Mouse (Mus musculus): ENCODE data around the gene Rhoq. TPM values are rescaled to one million over a fixed set of nuclear protein-coding genes. Genes with fewer than 3 reads are reported as not detected.

The Rhoq gene
- total and polyA plus RNA-seq, 2 experiments from 2014 or later = 4.0 to 17.9 TPM

DNA sequence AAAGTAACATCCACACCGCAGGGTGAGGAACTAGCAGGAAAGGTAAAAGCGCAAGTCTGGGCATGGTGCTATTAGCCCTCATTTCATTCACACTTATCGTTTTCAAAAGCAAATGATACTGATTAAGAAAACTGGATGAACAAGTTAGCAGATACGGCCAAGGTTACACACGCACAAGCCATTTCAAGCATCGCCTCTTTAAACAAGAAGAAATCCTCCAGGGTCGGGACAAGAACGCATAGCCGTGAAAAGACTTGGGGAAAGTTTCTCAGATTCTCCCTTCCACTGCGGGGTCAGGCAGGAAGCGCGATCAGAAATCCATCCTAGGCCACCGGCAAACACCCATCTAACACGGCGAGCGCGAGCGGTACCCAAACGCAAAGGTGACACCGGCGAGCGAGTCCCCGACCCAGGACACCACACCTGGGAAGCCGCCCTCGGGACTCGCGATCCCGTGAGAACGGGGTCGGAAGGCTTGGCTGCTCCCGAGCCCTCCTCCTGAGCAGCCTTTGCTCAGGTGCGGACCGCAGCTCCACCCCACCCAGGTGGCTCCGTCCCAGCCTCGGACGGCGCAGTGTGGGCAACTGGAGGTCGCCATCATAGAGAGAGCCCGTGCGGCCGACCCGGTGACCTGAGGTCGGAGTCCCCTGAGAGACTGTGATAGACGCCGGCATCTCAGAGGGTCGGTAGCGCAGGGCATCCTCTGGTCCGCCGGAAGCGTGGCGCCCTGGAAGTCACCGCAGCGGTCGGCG, 61.8 kb downstream of the Rhoq start:
- DNase-seq (peak; percentile 20), ATAC-seq (peak; percentile 54)
- no peak for TF ChIP-seq CTCF (IDR thresholded peaks at IDR 0.05; ENCODE audit: low read depth)
- Histone ChIP-seq H3K36me3 (ENCODE audit: insufficient read depth) (peaks cover 3% of the 10 kb centered on the region), H3K4me2 (ENCODE audit: low read depth) (peak overlapping the region; percentile 98), H3K4me1 (ENCODE audit: insufficient read depth) (peaks cover 5% of the 10 kb centered on the region), H3K4me3 (ENCODE audit: low read depth, low read length) (peak overlapping the region; percentile 88), H3K27ac (ENCODE audit: low read depth, low read length) (no peak overlapping the region), H3K9me3 (ENCODE audit: low read length) (no peaks in the 10 kb centered on the region), H3K27me3 (ENCODE audit: insufficient read depth, low read length) (no peaks in the 10 kb centered on the region), H3K9ac (peak overlapping the region; percentile 67)
- WGBS = under 1% methylated on average over 55 of the region's 55 CpGs

- WGBS = 3% methylated on average over 43 of the region's 43 CpGs
Measured at GRCm38 (mm10) chr17:87025269-87025949, 62.5 kb downstream of the Rhoq start, which contains the start of the genes Pigf and Cript. TSS of gene Pigf (minus strand) at chr17:87025406. TSS of gene Cript (plus strand) at chr17:87025550.

DNA sequence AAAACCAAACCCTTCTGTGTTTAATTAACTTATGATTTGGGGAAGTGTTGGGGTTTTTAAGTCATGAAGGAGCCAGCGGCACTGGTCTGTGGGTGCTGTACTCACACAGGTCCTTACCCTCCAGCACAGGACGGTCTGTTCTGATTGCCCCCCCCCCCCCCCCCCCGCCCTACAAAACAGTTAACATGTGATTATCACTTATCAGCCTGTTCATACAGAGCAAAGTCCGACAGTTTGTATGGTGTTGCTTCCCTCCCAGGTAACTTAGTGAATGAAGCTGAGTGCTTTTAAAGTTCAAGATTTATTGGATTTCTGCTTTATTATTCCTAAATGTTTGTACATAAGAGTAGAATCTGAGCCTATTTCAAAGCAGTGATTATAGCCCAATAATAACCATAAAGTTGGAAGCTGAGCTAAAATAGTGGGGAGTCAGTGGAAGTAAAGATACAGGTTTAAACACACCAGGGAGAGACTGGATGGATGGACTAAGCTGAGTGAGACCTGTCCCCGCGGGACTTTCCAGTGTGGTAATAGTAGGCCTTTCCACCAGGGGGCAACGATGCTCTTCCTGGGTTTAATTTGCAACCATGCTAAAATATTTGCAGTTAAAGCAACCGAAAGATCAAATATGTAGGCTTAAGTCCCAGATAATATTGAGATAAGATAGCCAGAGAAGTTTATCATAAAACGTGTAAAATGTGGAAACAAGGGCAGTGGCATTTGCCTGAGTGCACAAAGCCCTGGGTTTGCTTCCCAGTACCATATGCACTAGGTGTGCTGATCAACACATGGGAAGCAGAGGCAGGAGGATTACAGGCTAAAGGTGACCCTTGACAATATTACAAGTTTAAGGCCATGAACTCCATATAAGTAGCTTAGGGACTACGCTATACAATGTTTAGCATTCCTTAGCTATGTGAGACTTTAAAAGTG, 73.5 kb downstream of the Rhoq start:
- 60% methylated on average over 9 of the region's 10 CpGs for WGBS
- no peaks in the 10 kb centered on the region for H3K27me3 ChIP-seq (ENCODE audit: insufficient read depth, low read length)
- H3K4me2 ChIP-seq (ENCODE audit: low read depth) = no peak overlapping the region
- peaks cover 24% of the 10 kb centered on the region for H3K36me3 ChIP-seq (ENCODE audit: insufficient read depth)
- no peak overlapping the region for H3K4me3 ChIP-seq (ENCODE audit: low read depth, low read length)
- no peak overlapping the region for H3K27ac ChIP-seq (ENCODE audit: low read depth, low read length)
- no peak for ATAC-seq
- H3K4me1 ChIP-seq (ENCODE audit: insufficient read depth) = 0 out of 2 replicates have a peak, but pooled peaks cover 1% of the 10 kb centered on the region
- TF ChIP-seq CTCF (IDR thresholded peaks at IDR 0.05; ENCODE audit: low read depth) = peak; percentile 75
- no peaks in the 10 kb centered on the region for H3K9me3 ChIP-seq (ENCODE audit: low read length)
- DNase-seq = peak; percentile 57
- no peak overlapping the region for H3K9ac ChIP-seq

More at GRCm38 (mm10) chr17:87025269-87025949, 62.5 kb downstream of the Rhoq start, which contains the start of the genes Pigf and Cript:
- DNase-seq (peak; percentile 99), ATAC-seq (peak; percentile 100)
- Histone ChIP-seq H3K9me3 (ENCODE audit: low read length) (no peaks in the 10 kb centered on the region), H3K4me2 (ENCODE audit: low read depth) (peak within 1 kb of the TSS; percentile 98), H3K36me3 (ENCODE audit: insufficient read depth) (no peaks in the 10 kb centered on the region; the same call in none of the 2 replicates), H3K9ac (peak within 1 kb of the TSS; percentile 67), H3K27me3 (ENCODE audit: insufficient read depth, low read length) (no peaks in the 10 kb centered on the region), H3K27ac (ENCODE audit: low read depth, low read length) (peak within 1 kb of the TSS; percentile 50), H3K4me3 (ENCODE audit: low read depth, low read length) (peak within 1 kb of the TSS; percentile 88), H3K4me1 (ENCODE audit: insufficient read depth) (peaks cover 5% of the 10 kb centered on the region)
- TF ChIP-seq CTCF (IDR thresholded peaks at IDR 0.05; ENCODE audit: low read depth) = peak; percentile 38

GRCm38 (mm10) chr17:87038496-87038895, 75.6 kb downstream of the Rhoq start:
- 88% methylated on average over 5 of the region's 5 CpGs for WGBS
- Histone ChIP-seq H3K27ac (ENCODE audit: low read depth, low read length) (no peak overlapping the region), H3K4me3 (ENCODE audit: low read depth, low read length) (no peak overlapping the region), H3K4me1 (ENCODE audit: insufficient read depth) (0 out of 2 replicates have a peak, but pooled peaks cover 3% of the 10 kb centered on the region), H3K27me3 (ENCODE audit: insufficient read depth, low read length) (no peaks in the 10 kb centered on the region), H3K4me2 (ENCODE audit: low read depth) (no peak overlapping the region), H3K36me3 (ENCODE audit: insufficient read depth) (peaks cover 17% of the 10 kb centered on the region), H3K9ac (no peak overlapping the region), H3K9me3 (ENCODE audit: low read length) (no peaks in the 10 kb centered on the region)
- ATAC-seq (no peak), DNase-seq (no peak)
- TF ChIP-seq CTCF (IDR thresholded peaks at IDR 0.05; ENCODE audit: low read depth) = no peak

- Histone ChIP-seq H3K4me3 (ENCODE audit: low read depth, low read length) (no peak overlapping the region), H3K4me2 (ENCODE audit: low read depth) (peak overlapping the region; percentile 14; the same call in 1 of the 2 replicates), H3K9ac (no peak overlapping the region), H3K27me3 (ENCODE audit: insufficient read depth, low read length) (no peaks in the 10 kb centered on the region), H3K9me3 (ENCODE audit: low read length) (no peaks in the 10 kb centered on the region), H3K27ac (ENCODE audit: low read depth, low read length) (no peak overlapping the region), H3K4me1 (ENCODE audit: insufficient read depth) (0 out of 2 replicates have a peak, but pooled peaks cover 3% of the 10 kb centered on the region), H3K36me3 (ENCODE audit: insufficient read depth) (peaks cover 9% of the 10 kb centered on the region; the same call in 1 of the 2 replicates)
- ATAC-seq (peak; percentile 38), DNase-seq (peak; percentile 48)
- WGBS = 49% methylated on average over 19 of the region's 19 CpGs
- no peak for TF ChIP-seq CTCF (IDR thresholded peaks at IDR 0.05; ENCODE audit: low read depth)
Measured at GRCm38 (mm10) chr17:87041739-87042138, 78.9 kb downstream of the Rhoq start.

GRCm38 (mm10) chr17:87044364-87044763, 81.5 kb downstream of the Rhoq start:
- peak; percentile 100 for TF ChIP-seq CTCF (IDR thresholded peaks at IDR 0.05; ENCODE audit: low read depth)
- Histone ChIP-seq H3K4me1 (ENCODE audit: insufficient read depth) (0 out of 2 replicates have a peak, but pooled peaks cover 3% of the 10 kb centered on the region), H3K9ac (no peak overlapping the region), H3K4me2 (ENCODE audit: low read depth) (no peak overlapping the region), H3K9me3 (ENCODE audit: low read length) (no peaks in the 10 kb centered on the region), H3K4me3 (ENCODE audit: low read depth, low read length) (no peak overlapping the region), H3K36me3 (ENCODE audit: insufficient read depth) (no peaks in the 10 kb centered on the region), H3K27ac (ENCODE audit: low read depth, low read length) (no peak overlapping the region), H3K27me3 (ENCODE audit: insufficient read depth, low read length) (no peaks in the 10 kb centered on the region)
- 3% methylated on average over 15 of the region's 15 CpGs for WGBS
- DNase-seq (peak; percentile 96), ATAC-seq (peak; percentile 92)

Measured in forebrain, postnatal 0 days (tissue).